Mouse (Mus musculus) intestine, embryonic 14.5 days (tissue): ENCODE measurements around the gene Gjb5. TPM values are rescaled to one million over a fixed set of nuclear protein-coding genes. Genes with fewer than 3 reads are reported as not detected.

ENCODE experiments used
- ATAC-seq: fragments of 200-750 bp; cut with Nextera tagmentation; replicated peaks from 2 replicates; pipeline ENCODE4 v1.8.0; 2017; ENCODE audit warnings: low read depth, moderate number of reproducible peaks, moderate TSS enrichment, moderate library complexity; ENCODE audit not compliant: low FRiP score, low TSS enrichment
- DNase-seq: peaks from one replicate; pipeline ENCODE4 v3.0.0-alpha.2; 2018; ENCODE audit warnings: low spot score
- H3K27ac ChIP-seq: fragments of 300-500 bp; sonication (generic); 2 replicates; pipeline ENCODE4 v1.5.1; 2014; ENCODE audit warnings: low read depth, mild to moderate bottlenecking, control low read depth
- H3K27me3 ChIP-seq: fragments of 300-500 bp; sonication (generic); replicated peaks from 2 replicates; pipeline ENCODE4 v1.6.1; 2014; ENCODE audit warnings: low read length, control low read depth; ENCODE audit not compliant: control insufficient read depth, insufficient read depth
- H3K36me3 ChIP-seq: fragments of 300-500 bp; sonication (generic); 2 replicates; pipeline ENCODE4 v1.6.1; 2014; ENCODE audit warnings: low read length, control low read depth; ENCODE audit not compliant: control insufficient read depth, insufficient read depth
- H3K4me1 ChIP-seq: fragments of 300-500 bp; sonication (generic); replicated peaks from 2 replicates; pipeline ENCODE4 v1.6.1; 2014; ENCODE audit warnings: low read length, control low read depth, mixed read lengths; ENCODE audit not compliant: control insufficient read depth, insufficient read depth
- H3K4me2 ChIP-seq: fragments of 300-500 bp; sonication (generic); 2 replicates; pipeline ENCODE4 v1.6.1; 2014; ENCODE audit warnings: low read length
- H3K4me3 ChIP-seq: fragments of 300-500 bp; sonication (generic); 2 replicates; pipeline ENCODE4 v1.5.1; 2014; ENCODE audit warnings: low read depth, low read length, control low read depth, mixed read lengths
- H3K9ac ChIP-seq: fragments of 300-500 bp; sonication (generic); 2 replicates; pipeline ENCODE4 v1.6.1; 2014; ENCODE audit warnings: mild to moderate bottlenecking, low read length
- H3K9me3 ChIP-seq: fragments of 300-500 bp; sonication (generic); 2 replicates; pipeline ENCODE4 v1.6.1; 2016; ENCODE audit warnings: low read length, control low read depth; ENCODE audit not compliant: control insufficient read depth
- WGBS: fragments of 180-500 bp; shearing (Covaris S2); extraction: QIAGEN DNeasy Blood & Tissue Kit; methylation state at CpG from one replicate; pipeline ENCODE4 v1.1.7; 2014; 5-methylcytosine and 5-hydroxymethylcytosine counted together
- polyA plus RNA-seq: library from polyadenylated mRNA; unstranded; fragments of >200 nt; fragmentation: Nextera tagmentation; extraction: Ambion mirVana; gene quantifications from 2 replicates; pipeline ENCODE4 v1.2.1, GENCODE M21; 2014

The Gjb5 gene
- polyA plus RNA-seq, 1 experiment from 2014 or later, result 0.37 TPM

DNA sequence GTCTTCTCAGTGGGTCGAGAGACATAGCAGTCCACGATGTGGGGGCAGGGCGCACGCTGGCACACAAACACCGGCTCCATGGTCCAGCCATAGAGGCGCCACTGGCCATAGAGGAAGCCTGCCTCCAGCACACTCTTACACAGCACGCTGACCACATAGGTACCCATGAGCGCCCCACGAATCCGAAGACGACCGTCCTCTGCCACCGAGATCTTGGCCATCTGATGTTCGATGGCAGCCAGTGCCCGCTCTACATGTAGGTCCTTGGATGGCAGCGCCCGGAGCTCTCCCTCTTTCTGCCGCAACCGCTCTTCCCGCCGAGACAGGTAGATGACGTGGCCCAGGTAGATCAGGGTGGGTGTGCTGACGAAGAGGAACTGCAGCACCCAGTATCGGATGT is 45.6 kb downstream of the Gjb5 start:
- no peak overlapping the region for H3K27ac ChIP-seq
- no peaks in the 10 kb centered on the region; the same call in 1 of the 2 replicates for H3K4me1 ChIP-seq
- H3K9me3 ChIP-seq, result no peaks in the 10 kb centered on the region
- ATAC-seq, result no peak
- no peak for DNase-seq
- H3K4me2 ChIP-seq, result no peak overlapping the region
- H3K4me3 ChIP-seq, result no peak overlapping the region
- H3K9ac ChIP-seq, result no peak overlapping the region
- H3K36me3 ChIP-seq, result no peaks in the 10 kb centered on the region
- H3K27me3 ChIP-seq, result peaks cover 13% of the 10 kb centered on the region
- 64% methylated on average over 24 of the region's 24 CpGs for WGBS

DNA sequence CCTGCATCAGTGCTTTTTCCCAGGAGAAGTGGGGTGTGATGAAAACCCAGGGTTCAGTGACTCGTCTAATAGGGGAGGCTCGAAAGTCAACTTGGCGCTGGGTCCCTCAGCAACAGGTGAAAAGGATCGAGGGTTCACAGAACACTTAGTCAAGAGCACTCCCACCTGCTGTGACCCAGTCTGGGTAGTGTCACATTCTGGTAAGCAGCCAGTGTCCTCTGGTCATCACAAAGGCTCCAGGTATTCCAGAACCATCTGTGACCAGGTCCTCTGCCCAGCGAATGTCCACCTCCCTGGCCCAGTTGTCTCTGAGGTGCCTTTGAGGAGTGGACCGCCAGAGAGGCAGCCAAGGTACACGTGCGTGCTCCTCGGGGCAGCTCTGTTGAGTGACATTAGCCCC is 46.4 kb downstream of the Gjb5 start:
- Histone ChIP-seq H3K9ac (no peak overlapping the region), H3K4me2 (no peak overlapping the region), H3K4me1 (no peaks in the 10 kb centered on the region; the same call in 1 of the 2 replicates), H3K27ac (no peak overlapping the region), H3K9me3 (no peaks in the 10 kb centered on the region), H3K4me3 (no peak overlapping the region), H3K27me3 (peaks cover 13% of the 10 kb centered on the region), H3K36me3 (no peaks in the 10 kb centered on the region)
- ATAC-seq (no peak), DNase-seq (no peak)
- 54% methylated on average over 9 of the region's 9 CpGs for WGBS

DNA sequence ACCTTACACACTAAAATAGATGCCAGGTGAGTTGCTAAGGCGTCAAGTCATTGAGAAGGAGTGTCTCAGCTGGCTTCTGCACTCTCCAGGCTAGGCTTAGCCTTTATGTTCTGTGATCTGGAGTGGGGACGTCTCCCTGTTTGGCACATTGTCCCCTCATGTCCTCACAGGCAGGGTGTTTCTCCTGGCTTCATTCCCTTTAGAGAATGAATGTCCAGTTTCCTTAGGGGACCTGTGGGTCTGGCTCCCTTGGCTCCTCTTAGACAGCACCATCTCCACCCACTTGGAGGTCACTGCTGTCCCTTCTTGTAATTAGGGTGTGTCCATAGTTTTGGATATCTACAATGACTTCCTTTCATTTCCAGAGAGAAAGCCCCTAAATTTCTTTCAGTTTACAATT is 51.1 kb downstream of the Gjb5 start:
- H3K27ac ChIP-seq, result no peak overlapping the region
- no peaks in the 10 kb centered on the region for H3K4me1 ChIP-seq
- no peaks in the 10 kb centered on the region for H3K36me3 ChIP-seq
- DNase-seq (no peak), ATAC-seq (no peak)
- WGBS, result 72% methylated on average over 2 of the region's 2 CpGs
- H3K4me2 ChIP-seq, result no peak overlapping the region
- no peaks in the 10 kb centered on the region for H3K9me3 ChIP-seq
- no peak overlapping the region for H3K4me3 ChIP-seq
- H3K27me3 ChIP-seq, result peaks cover 2% of the 10 kb centered on the region; the same call in 1 of the 2 replicates
- no peak overlapping the region for H3K9ac ChIP-seq

Other genes starting within 250 kb of the Gjb5 start
- 19.2 and 25.2 TPM in 2 replicates for gene Tmem35b, start 234.5 kb downstream of the Gjb5 start, polyA plus RNA-seq
- 1.5 and 1.6 TPM in 2 replicates for gene Dlgap3, start 189.0 kb downstream of the Gjb5 start, polyA plus RNA-seq
- gene Smim12, start 114.4 kb downstream of the Gjb5 start, polyA plus RNA-seq, result 60.3 and 61.9 TPM in 2 replicates
- 22.5 and 22.9 TPM in 2 replicates for gene Gja4, start 44.1 kb downstream of the Gjb5 start, polyA plus RNA-seq
- 1.9 and 2.9 TPM in 2 replicates for gene Gjb3, start 27.3 kb downstream of the Gjb5 start, polyA plus RNA-seq
- gene Gjb4, start 4.1 kb downstream of the Gjb5 start, polyA plus RNA-seq, result not detected in 2 replicates